Mouse (Mus musculus) MEL (cell line): ENCODE results near the gene Cpsf4. TPM values are rescaled to one million over a fixed set of nuclear protein-coding genes. Genes with fewer than 3 reads are reported as not detected.
A peak's percentile ranks its signal among the peaks of the same experiment; 100 is the strongest.

Source experiments
- DNase-seq: peaks from one replicate; pipeline ENCODE4 v3.0.0; 2011; ENCODE audit warnings: low read depth, low spot score
- H3K27ac ChIP-seq: 2 replicates; pipeline ENCODE4 v1.5.1; 2012; ENCODE audit warnings: low read depth, mild to moderate bottlenecking, control low read depth, low read length, moderate library complexity; ENCODE audit not compliant: control insufficient read depth
- H3K27me3 ChIP-seq, 2 experiments: fragments of 150-350 bp in 1 of 2; sonication (generic) in 1 of 2; 2 replicates each; pipeline ENCODE4 v1.6.1; 2012; ENCODE audit warnings: low read length in 2 of 2, mild to moderate bottlenecking in 2 of 2, improper control_type of control experiment in 1 of 2, moderate library complexity in 1 of 2; ENCODE audit not compliant: insufficient read depth in 2 of 2, control insufficient read depth in 1 of 2
- H3K36me3 ChIP-seq, 2 experiments: 2 replicates each; pipeline ENCODE4 v1.6.1; 2012 to 2014; ENCODE audit warnings: low read length in 2 of 2, improper control_type of control experiment in 1 of 2, inconsistent platforms in 1 of 2, mild to moderate bottlenecking in 1 of 2; ENCODE audit not compliant: insufficient read depth in 2 of 2, control insufficient read depth in 1 of 2
- H3K4me1 ChIP-seq, 2 experiments: fragments of 150-350 bp in 1 of 2; sonication (generic) in 1 of 2; 2 replicates each; pipeline ENCODE4 v1.6.1; 2012; ENCODE audit warnings: low read length in 2 of 2, improper control_type of control experiment in 1 of 2, mild to moderate bottlenecking in 1 of 2; ENCODE audit not compliant: insufficient read depth in 2 of 2, control insufficient read depth in 1 of 2
- H3K4me3 ChIP-seq, 2 experiments: fragments of 150-350 bp in 1 of 2; sonication (generic) in 1 of 2; 2 replicates each; pipeline ENCODE4 v1.5.1; 2012; ENCODE audit warnings: low read depth in 2 of 2, low read length in 2 of 2, mild to moderate bottlenecking in 2 of 2, moderate library complexity in 2 of 2, control low read depth in 1 of 2, improper control_type of control experiment in 1 of 2; ENCODE audit not compliant: control insufficient read depth in 1 of 2, insufficient read depth in 1 of 2
- H3K79me2 ChIP-seq: 2 replicates; pipeline ENCODE4 v1.6.1; 2012; ENCODE audit warnings: mild to moderate bottlenecking, low read length, moderate library complexity; ENCODE audit not compliant: control insufficient read depth, poor library complexity, insufficient read depth
- H3K9ac ChIP-seq: 2 replicates; pipeline ENCODE4 v1.6.1; 2012; ENCODE audit warnings: low read depth, mild to moderate bottlenecking, control low read depth, low read length, moderate library complexity; ENCODE audit not compliant: control insufficient read depth, poor library complexity, severe bottlenecking
- H3K9me3 ChIP-seq: fragments of 150-350 bp; sonication (generic); replicated peaks from 2 replicates; pipeline ENCODE4 v1.6.1; 2012; ENCODE audit warnings: mild to moderate bottlenecking, low read length, improper control_type of control experiment, moderate library complexity; ENCODE audit not compliant: insufficient read depth
- BHLHE40 ChIP-seq: IDR thresholded peaks from 2 replicates; pipeline ENCODE4 v1.6.1; 2012; ENCODE audit warnings: low read depth, mild to moderate bottlenecking, inconsistent platforms, low read length, improper control_type of control experiment, borderline replicate concordance
- CHD1 ChIP-seq: IDR thresholded peaks from 2 replicates; pipeline ENCODE4 v1.6.1; 2012; ENCODE audit warnings: low read depth, mild to moderate bottlenecking, inconsistent platforms, low read length, improper control_type of control experiment
- EP300 ChIP-seq, 2 experiments: IDR thresholded peaks; 2 replicates each; pipeline ENCODE4 v1.6.1; 2011; ENCODE audit warnings: improper control_type of control experiment in 2 of 2, low read length in 2 of 2, low read depth in 1 of 2, mild to moderate bottlenecking in 1 of 2
- KAT2A ChIP-seq: conservative IDR thresholded peaks from 2 replicates; pipeline ENCODE4 v1.6.1; 2012; ENCODE audit warnings: low read depth, low read length, improper control_type of control experiment, inconsistent platforms
- MAFK ChIP-seq: IDR thresholded peaks from 2 replicates; pipeline ENCODE4 v1.6.1; 2011; ENCODE audit warnings: low read depth, mild to moderate bottlenecking, low read length, improper control_type of control experiment, borderline replicate concordance
- MXI1 ChIP-seq: IDR thresholded peaks from 2 replicates; pipeline ENCODE4 v1.6.1; 2011; ENCODE audit warnings: mild to moderate bottlenecking, low read depth, low read length, improper control_type of control experiment
- POLR2AphosphoS5 ChIP-seq: IDR thresholded peaks from 2 replicates; pipeline ENCODE4 v1.6.1; 2012; ENCODE audit warnings: low read depth, borderline replicate concordance, mild to moderate bottlenecking, inconsistent platforms, low read length, moderate library complexity, mixed read lengths
- UBTF ChIP-seq: IDR thresholded peaks from 2 replicates; pipeline ENCODE4 v1.6.1; 2012; ENCODE audit warnings: low read depth, mild to moderate bottlenecking, inconsistent platforms, low read length, improper control_type of control experiment, moderate library complexity, borderline replicate concordance; ENCODE audit not compliant: insufficient read depth
- USF1 ChIP-seq: IDR thresholded peaks from 2 replicates; pipeline ENCODE4 v1.6.1; 2014; ENCODE audit warnings: low read depth, mild to moderate bottlenecking, inconsistent platforms, low read length, improper control_type of control experiment, moderate library complexity
- ZNF384 ChIP-seq: IDR thresholded peaks from 2 replicates; pipeline ENCODE4 v1.6.1; 2012; ENCODE audit warnings: low read depth, mild to moderate bottlenecking, inconsistent platforms, low read length, improper control_type of control experiment
- polyA plus RNA-seq, 2 experiments: library from polyadenylated mRNA; stranded (reverse) in 1 of 2; unstranded in 1 of 2; fragments of >175 nt in 1 of 2; fragments of >200 nt in 1 of 2; gene quantifications; 2 replicates each; pipeline versions ENCODE4 v1.2.1 to v1.2.4; 2012; ENCODE audit warnings: low replicate concordance in 2 of 2, low read depth in 1 of 2; ENCODE audit not compliant: insufficient read length in 2 of 2, insufficient read depth in 1 of 2, missing spikeins in 1 of 2
- total RNA-seq: library from RNA; depleted of rRNA; stranded (reverse); fragments of 300-350 nt; gene quantifications from 2 replicates; pipeline ENCODE4 v1.2.3, GENCODE M21; 2012

The Cpsf4 gene
- total and polyA plus RNA-seq, 3 experiments: 75.3 to 88.2 TPM; not detected in 1

GRCm38 (mm10) chr5:145190875-145191798 is 24.1 kb downstream of the Cpsf4 start (continued):
- no peak for TF ChIP-seq POLR2AphosphoS5
- TF ChIP-seq ZNF384: no peak
- TF ChIP-seq UBTF: no peak
- 0 out of 4 replicates have a peak, but pooled peaks of 1 of the 2 experiments have one; percentile 15 for TF ChIP-seq EP300 (IDR thresholded peaks at IDR 0.05; ENCODE audit: low read depth in 1 of 2, low read length in 2 of 2)
- TF ChIP-seq, all 39 proteins: peak for 17

- Histone ChIP-seq H3K4me3 (peak within 1 kb of the TSS; percentile 75 to 81), H3K79me2 (peaks cover 42% of the 10 kb centered on the region), H3K9me3 (no peaks in the 10 kb centered on the region), H3K9ac (peak within 1 kb of the TSS; percentile 93), H3K4me1 (peaks cover 0 to 20% of the 10 kb centered on the region in 2 experiments; a peak in 3 of 4 replicates), H3K27me3 (no peaks in the 10 kb centered on the region), H3K27ac (peak within 1 kb of the TSS; percentile 97), H3K36me3 (peaks cover 2 to 22% of the 10 kb centered on the region in 2 experiments; a peak in 3 of 4 replicates)
- no peak for TF ChIP-seq MAFK
- 0 out of 2 replicates have a peak, but pooled peaks have one; percentile 7 for TF ChIP-seq CHD1
- peak; percentile 35 for DNase-seq
Measured at GRCm38 (mm10) chr5:145191962-145192361, 24.9 kb downstream of the Cpsf4 start, which contains the start of gene Atp5j2. Gene Atp5j2 (minus strand): TSS chr5:145192062.

- Histone ChIP-seq H3K79me2 (peaks cover 17% of the 10 kb centered on the region), H3K36me3 (peaks cover 0 to 11% of the 10 kb centered on the region in 2 experiments; a peak in 1 of 4 replicates), H3K9ac (peak overlapping the region; percentile 95), H3K27ac (peak overlapping the region; percentile 32; the same call in 1 of the 2 replicates), H3K4me3 (peak overlapping the region; percentile 50 to 98), H3K27me3 (no peaks in the 10 kb centered on the region), H3K9me3 (no peaks in the 10 kb centered on the region)
- TF ChIP-seq USF1 (peak; percentile 62; the same call in 1 of the 2 replicates), KAT2A (no peak), BHLHE40 (peak; percentile 64; the same call in 1 of the 2 replicates), MXI1 (peak; percentile 57)
- TF ChIP-seq, all 39 proteins: peak for 3
- H3K4me1 ChIP-seq: peaks cover 0 to 18% of the 10 kb centered on the region in 2 experiments; a peak in 2 of 4 replicates
- peak; percentile 56 for DNase-seq
Measured at GRCm38 (mm10) chr5:145200387-145200786, 33.4 kb downstream of the Cpsf4 start.
